Mouse (Mus musculus) heart, postnatal 36 days (tissue): Measurements from ENCODE around the gene Kansl3. TPM values are rescaled to one million over a fixed set of nuclear protein-coding genes. Genes with fewer than 3 reads are reported as not detected.

ENCODE experiments used
- DNase-seq, 2 experiments: peaks; one replicate each; pipeline ENCODE4 v3.0.0; 2021 to 2022
- intact Hi-C: fragments of 180-260 bp; cut with DNase I; formaldehyde crosslinking; loops from one replicate; pipeline ENCODE4 v1.15.1; 2025
- microRNA-seq, 2 experiments: library from miRNA; unstranded; fragments of <30 nt; microRNA quantifications; one replicate each; pipeline ENCODE4 v1.2.0; 2021; ENCODE audit warnings: borderline number of aligned reads in 2 of 2
- total RNA-seq, 2 experiments: library from RNA; stranded (reverse); gene quantifications; 2 replicates each; pipeline ENCODE4 v1.2.3; 2021

Kansl3 gene
- total RNA-seq, 2 experiments from 2014 or later = 58.7 to 63.6 TPM

- DNase-seq = no peak
- intact Hi-C loops = no loop called here
These were observed 72.4 kb downstream of the Kansl3 start for GRCm38 (mm10) chr1:36296466-36297149.

- DNase-seq = no peak
- intact Hi-C loops = no loop called here
These were observed 74.6 kb downstream of the Kansl3 start for GRCm38 (mm10) chr1:36294402-36294801.

DNA sequence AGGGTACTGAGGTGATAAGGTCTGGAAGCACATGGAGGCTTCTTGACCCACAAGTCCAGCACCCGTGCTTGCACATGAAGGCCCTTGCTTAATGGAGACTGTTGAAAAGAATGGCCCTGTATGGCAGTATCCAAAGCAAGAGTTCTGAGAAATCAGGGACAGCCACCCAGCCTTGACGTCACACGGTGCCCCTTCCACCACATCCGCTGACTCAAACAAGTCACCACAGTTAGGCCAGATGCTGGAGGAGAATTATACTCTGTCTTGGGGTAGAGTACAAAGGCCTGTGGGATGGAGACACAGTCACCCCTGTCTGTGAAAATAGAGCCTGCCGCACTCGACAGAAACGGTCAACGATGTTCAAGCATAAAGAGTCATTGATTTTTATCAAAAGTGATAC, 75.5 kb downstream of the Kansl3 start:
- intact Hi-C loops = no loop called here
- DNase-seq = no peak

Small RNA genes within 50 kb of the gene (microRNA-seq; reads per million reads assigned to microRNA genes)
- gene Mir6898 = 0 reads per million in 2 experiments

Other genes with a start within 250 kb of the Kansl3 start
- 10 to 100 TPM; 29.2 to 31.2 TPM for gene Uggt1, start 124.5 kb downstream of the Kansl3 start, total RNA-seq
- gene Neurl3, start 94.5 kb downstream of the Kansl3 start, total RNA-seq = 1 to 10 TPM; 3.6 to 3.9 TPM
- 10 to 100 TPM; 10.4 to 15.1 TPM for gene Arid5a, start 61.4 kb downstream of the Kansl3 start, total RNA-seq
- gene Fer1l5, start 3.1 kb upstream of the Kansl3 start, total RNA-seq = not detected
- 10 to 100 TPM; 21.6 to 28.0 TPM for gene Lman2l, start 76.1 kb upstream of the Kansl3 start, total RNA-seq
- 1 to 10 TPM; 3.8 to 4.5 TPM for gene Cnnm4, start 102.4 kb upstream of the Kansl3 start, total RNA-seq
- 10 to 100 TPM; 16.0 to 19.2 TPM for gene Cnnm3, start 142.7 kb upstream of the Kansl3 start, total RNA-seq
- 100 to 1,000 TPM; 203 to 373 TPM for gene Ankrd23, start 167.7 kb upstream of the Kansl3 start, total RNA-seq
- gene Gm42417, start 170.2 kb upstream of the Kansl3 start, total RNA-seq = 100 to 1,000 TPM in 1 of 2 experiments, 10 to 100 TPM in 1; 93.9 to 209 TPM
- 1 to 10 TPM; 7.3 to 7.8 TPM for gene Ankrd39, start 178.3 kb upstream of the Kansl3 start, total RNA-seq
- 10 to 100 TPM; 15.0 to 17.1 TPM for gene Sema4c, start 189.2 kb upstream of the Kansl3 start, total RNA-seq